Mouse (Mus musculus) MEL (cell line): ENCODE results near the gene Ggt5.

Experiments used
- CHD2 ChIP-seq: IDR thresholded peaks from 2 replicates; pipeline ENCODE4 v1.6.1; 2011; ENCODE audit warnings: low read length, improper control_type of control experiment
- CTCF ChIP-seq, 3 experiments: IDR thresholded peaks in 2 of 3; conservative IDR thresholded peaks in 1 of 3; 2 replicates each; pipeline ENCODE4 v1.5.1; 2011 to 2012; ENCODE audit warnings: low read length in 3 of 3, low read depth in 2 of 3, mild to moderate bottlenecking in 2 of 3, improper control_type of control experiment in 1 of 3, inconsistent platforms in 1 of 3, mixed read lengths in 1 of 3, moderate library complexity in 1 of 3; ENCODE audit not compliant: control insufficient read depth in 1 of 3, insufficient read depth in 1 of 3, poor library complexity in 1 of 3, severe bottlenecking in 1 of 3
- NRF1 ChIP-seq: IDR thresholded peaks from 2 replicates; pipeline ENCODE4 v1.6.1; 2014; ENCODE audit warnings: low read depth, mild to moderate bottlenecking, inconsistent platforms, low read length, improper control_type of control experiment, moderate library complexity; ENCODE audit not compliant: poor library complexity, insufficient read depth, severe bottlenecking
- POLR2A ChIP-seq, 2 experiments: IDR thresholded peaks; 2 replicates each; pipeline ENCODE4 v1.6.1; 2011 to 2012; ENCODE audit warnings: low read length in 2 of 2, mild to moderate bottlenecking in 2 of 2, control low read depth in 1 of 2, improper control_type of control experiment in 1 of 2, low read depth in 1 of 2, moderate library complexity in 1 of 2; ENCODE audit not compliant: control insufficient read depth in 1 of 2, insufficient read depth in 1 of 2, poor library complexity in 1 of 2
- SMC3 ChIP-seq: IDR thresholded peaks from 2 replicates; pipeline ENCODE4 v1.6.1; 2011; ENCODE audit warnings: low read depth, low read length, improper control_type of control experiment
- TBP ChIP-seq: IDR thresholded peaks from 2 replicates; pipeline ENCODE4 v1.8.0; 2011; ENCODE audit warnings: low read depth, low read length, improper control_type of control experiment
- USF1 ChIP-seq: IDR thresholded peaks from 2 replicates; pipeline ENCODE4 v1.6.1; 2014; ENCODE audit warnings: low read depth, mild to moderate bottlenecking, inconsistent platforms, low read length, improper control_type of control experiment, moderate library complexity
- USF2 ChIP-seq, 2 experiments: IDR thresholded peaks; 2 replicates each; pipeline ENCODE4 v1.6.1; 2011 to 2012; ENCODE audit warnings: improper control_type of control experiment in 2 of 2, low read length in 2 of 2, borderline replicate concordance in 1 of 2, inconsistent platforms in 1 of 2, low read depth in 1 of 2, mild to moderate bottlenecking in 1 of 2; ENCODE audit not compliant: insufficient read depth in 1 of 2

DNA sequence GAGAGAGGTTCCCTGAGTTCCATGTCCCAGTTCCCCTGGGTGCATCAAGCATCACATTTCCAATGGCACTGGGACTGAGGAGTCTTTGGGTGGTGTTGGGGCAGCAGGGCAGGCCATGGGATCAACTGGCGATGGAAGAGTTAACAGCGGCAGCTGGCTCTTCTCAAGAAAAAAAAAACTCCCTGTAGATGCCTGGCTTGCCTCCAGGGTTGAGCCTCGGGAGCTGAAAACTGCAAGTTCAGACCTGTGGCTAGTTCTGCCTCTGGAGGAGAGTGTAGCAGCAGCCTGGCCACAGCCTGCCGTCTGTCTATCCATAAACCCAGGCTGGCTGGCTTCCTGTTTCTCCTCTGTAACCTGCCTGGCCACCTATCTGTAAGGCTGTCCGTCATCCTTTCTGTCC lies at the start of gene Ggt5:
- TF ChIP-seq NRF1 = no peak
- no peak for TF ChIP-seq CHD2
- TF ChIP-seq TBP = no peak
- no peak for TF ChIP-seq USF1
- no peak for TF ChIP-seq POLR2A (IDR thresholded peaks at IDR 0.05; ENCODE audit: control insufficient read depth in 1 of 2, insufficient read depth in 1 of 2, low read depth in 1 of 2, low read length in 2 of 2, poor library complexity in 1 of 2)
- no peak for TF ChIP-seq CTCF (IDR thresholded peaks at IDR 0.05 in 2 of 3, conservative IDR thresholded peaks at IDR 0.05 in 1 of 3; ENCODE audit: control insufficient read depth in 1 of 3, insufficient read depth in 1 of 3, low read depth in 2 of 3, low read length in 3 of 3, poor library complexity in 1 of 3, severe bottlenecking in 1 of 3)
- no peak for TF ChIP-seq SMC3
- TF ChIP-seq USF2 (IDR thresholded peaks at IDR 0.05; ENCODE audit: borderline replicate concordance in 1 of 2, insufficient read depth in 1 of 2, low read depth in 1 of 2, low read length in 2 of 2) = no peak
